Mouse (Mus musculus): ENCODE measurements around the gene Shmt2.

- TF ChIP-seq CTCF (IDR thresholded peaks at IDR 0.05; ENCODE audit: borderline replicate concordance, insufficient read depth, low read length) (no peak), POLR2A (IDR thresholded peaks at IDR 0.05; ENCODE audit: low read depth, low read length) (no peak)
These were observed 19.3 kb upstream of the Shmt2 start for GRCm38 (mm10) chr10:127541510-127541909.

Data from embryonic fibroblast, embryonic 13.5 days (primary cell).